Mouse (Mus musculus): ENCODE results near the gene Carm1. TPM values are rescaled to one million over a fixed set of nuclear protein-coding genes. Genes with fewer than 3 reads are reported as not detected.
A peak's percentile ranks its signal among the peaks of the same experiment; 100 is the strongest.

The Carm1 gene
- polyA plus RNA-seq, 1 experiment from 2014 or later, result 54.9 TPM

GRCm38 (mm10) chr9:21576286-21576685 lies 29.6 kb downstream of the Carm1 start:
- ATAC-seq (replicated peaks; ENCODE audit: low FRiP score), result no peak
- no peak overlapping the region for H3K9ac ChIP-seq (ENCODE audit: low read depth, low read length)
- H3K9me3 ChIP-seq (ENCODE audit: control insufficient read depth, low read length), result no peaks in the 10 kb centered on the region
- peaks cover 53% of the 10 kb centered on the region for H3K36me3 ChIP-seq (ENCODE audit: control insufficient read depth, insufficient read depth, low read length)
- H3K4me1 ChIP-seq (replicated peaks; ENCODE audit: control insufficient read depth, insufficient read depth, low read length), result no peaks in the 10 kb centered on the region
- H3K27me3 ChIP-seq (replicated peaks; ENCODE audit: control insufficient read depth, insufficient read depth, low read length), result no peaks in the 10 kb centered on the region
- no peak overlapping the region for H3K4me3 ChIP-seq (ENCODE audit: low read depth, low read length)
- no peak overlapping the region for H3K27ac ChIP-seq (ENCODE audit: low read depth, low read length)
- no peak overlapping the region for H3K4me2 ChIP-seq
- DNase-seq (ENCODE audit: low spot score), result no peak
- 92% methylated on average over 1 of the region's 1 CpGs for WGBS

GRCm38 (mm10) chr9:21578226-21578625 lies 31.5 kb downstream of the Carm1 start:
- Histone ChIP-seq H3K9me3 (ENCODE audit: control insufficient read depth, low read length) (no peaks in the 10 kb centered on the region), H3K4me3 (ENCODE audit: low read depth, low read length) (no peak overlapping the region), H3K36me3 (ENCODE audit: control insufficient read depth, insufficient read depth, low read length) (peaks cover 60% of the 10 kb centered on the region), H3K4me1 (replicated peaks; ENCODE audit: control insufficient read depth, insufficient read depth, low read length) (no peaks in the 10 kb centered on the region), H3K4me2 (no peak overlapping the region), H3K27me3 (replicated peaks; ENCODE audit: control insufficient read depth, insufficient read depth, low read length) (no peaks in the 10 kb centered on the region), H3K9ac (ENCODE audit: low read depth, low read length) (no peak overlapping the region), H3K27ac (ENCODE audit: low read depth, low read length) (no peak overlapping the region)
- no peak for ATAC-seq (replicated peaks; ENCODE audit: low FRiP score)
- WGBS, result 77% methylated on average over 3 of the region's 3 CpGs
- DNase-seq (ENCODE audit: low spot score), result no peak

- H3K36me3 ChIP-seq (ENCODE audit: control insufficient read depth, insufficient read depth, low read length), result peaks cover 73% of the 10 kb centered on the region
- no peak for DNase-seq (ENCODE audit: low spot score)
- WGBS, result 80% methylated on average over 1 of the region's 1 CpGs
- no peaks in the 10 kb centered on the region for H3K27me3 ChIP-seq (replicated peaks; ENCODE audit: control insufficient read depth, insufficient read depth, low read length)
- no peak overlapping the region for H3K4me2 ChIP-seq
- H3K27ac ChIP-seq (ENCODE audit: low read depth, low read length), result no peak overlapping the region
- no peaks in the 10 kb centered on the region for H3K9me3 ChIP-seq (ENCODE audit: control insufficient read depth, low read length)
- H3K4me3 ChIP-seq (ENCODE audit: low read depth, low read length), result no peak overlapping the region
- no peaks in the 10 kb centered on the region for H3K4me1 ChIP-seq (replicated peaks; ENCODE audit: control insufficient read depth, insufficient read depth, low read length)
- ATAC-seq (replicated peaks; ENCODE audit: low FRiP score), result no peak
- H3K9ac ChIP-seq (ENCODE audit: low read depth, low read length), result no peak overlapping the region
These were observed 38.7 kb downstream of the Carm1 start for GRCm38 (mm10) chr9:21585401-21585800.

GRCm38 (mm10) chr9:21587678-21588349 lies 41.1 kb downstream of the Carm1 start:
- peaks cover 59% of the 10 kb centered on the region for H3K36me3 ChIP-seq (ENCODE audit: control insufficient read depth, insufficient read depth, low read length)

GRCm38 (mm10) chr9:21588350-21588749 lies 41.7 kb downstream of the Carm1 start:
- Histone ChIP-seq H3K4me1 (replicated peaks; ENCODE audit: control insufficient read depth, insufficient read depth, low read length) (peaks cover 5% of the 10 kb centered on the region; the same call in 1 of the 2 replicates), H3K27ac (ENCODE audit: low read depth, low read length) (no peak overlapping the region), H3K9ac (ENCODE audit: low read depth, low read length) (no peak overlapping the region), H3K4me2 (no peak overlapping the region), H3K9me3 (ENCODE audit: control insufficient read depth, low read length) (no peaks in the 10 kb centered on the region), H3K36me3 (ENCODE audit: control insufficient read depth, insufficient read depth, low read length) (peaks cover 54% of the 10 kb centered on the region), H3K4me3 (ENCODE audit: low read depth, low read length) (no peak overlapping the region), H3K27me3 (replicated peaks; ENCODE audit: control insufficient read depth, insufficient read depth, low read length) (no peaks in the 10 kb centered on the region)
- ATAC-seq (replicated peaks; ENCODE audit: low FRiP score) (no peak), DNase-seq (ENCODE audit: low spot score) (no peak)
- 88% methylated on average over 8 of the region's 8 CpGs for whole genome bisulfite sequencing

More at GRCm38 (mm10) chr9:21587678-21588349, 41.1 kb downstream of the Carm1 start:
- no peak overlapping the region for H3K27ac ChIP-seq (ENCODE audit: low read depth, low read length)
- H3K9ac ChIP-seq (ENCODE audit: low read depth, low read length), result no peak overlapping the region
- ATAC-seq (replicated peaks; ENCODE audit: low FRiP score) (no peak), DNase-seq (ENCODE audit: low spot score) (no peak)
- H3K4me3 ChIP-seq (ENCODE audit: low read depth, low read length), result no peak overlapping the region
- peaks cover 5% of the 10 kb centered on the region; the same call in 1 of the 2 replicates for H3K4me1 ChIP-seq (replicated peaks; ENCODE audit: control insufficient read depth, insufficient read depth, low read length)
- no peaks in the 10 kb centered on the region for H3K9me3 ChIP-seq (ENCODE audit: control insufficient read depth, low read length)
- 88% methylated on average over 23 of the region's 23 CpGs for WGBS
- H3K4me2 ChIP-seq, result no peak overlapping the region
- no peaks in the 10 kb centered on the region for H3K27me3 ChIP-seq (replicated peaks; ENCODE audit: control insufficient read depth, insufficient read depth, low read length)

- no peaks in the 10 kb centered on the region for H3K9me3 ChIP-seq (ENCODE audit: control insufficient read depth, low read length)
- H3K27me3 ChIP-seq (replicated peaks; ENCODE audit: control insufficient read depth, insufficient read depth, low read length), result no peaks in the 10 kb centered on the region
- H3K4me1 ChIP-seq (replicated peaks; ENCODE audit: control insufficient read depth, insufficient read depth, low read length), result peaks cover 16% of the 10 kb centered on the region
- H3K9ac ChIP-seq (ENCODE audit: low read depth, low read length), result no peak overlapping the region
- H3K4me2 ChIP-seq, result no peak overlapping the region
- no peak for DNase-seq (ENCODE audit: low spot score)
- 96% methylated on average over 5 of the region's 5 CpGs for WGBS
- no peak overlapping the region for H3K27ac ChIP-seq (ENCODE audit: low read depth, low read length)
- H3K36me3 ChIP-seq (ENCODE audit: control insufficient read depth, insufficient read depth, low read length), result peaks cover 47% of the 10 kb centered on the region
- ATAC-seq (replicated peaks; ENCODE audit: low FRiP score), result no peak
- H3K4me3 ChIP-seq (ENCODE audit: low read depth, low read length), result no peak overlapping the region
These were observed 42.8 kb downstream of the Carm1 start for GRCm38 (mm10) chr9:21589538-21589937.

GRCm38 (mm10) chr9:21591127-21591830 lies 44.6 kb downstream of the Carm1 start:
- Histone ChIP-seq H3K4me2 (peak overlapping the region; percentile 2; the same call in 1 of the 2 replicates), H3K4me3 (ENCODE audit: low read depth, low read length) (no peak overlapping the region; the same call in 1 of the 2 replicates), H3K36me3 (ENCODE audit: control insufficient read depth, insufficient read depth, low read length) (peaks cover 40% of the 10 kb centered on the region), H3K9me3 (ENCODE audit: control insufficient read depth, low read length) (no peaks in the 10 kb centered on the region), H3K27ac (ENCODE audit: low read depth, low read length) (no peak overlapping the region), H3K4me1 (replicated peaks; ENCODE audit: control insufficient read depth, insufficient read depth, low read length) (peaks cover 16% of the 10 kb centered on the region), H3K9ac (ENCODE audit: low read depth, low read length) (no peak overlapping the region), H3K27me3 (replicated peaks; ENCODE audit: control insufficient read depth, insufficient read depth, low read length) (no peaks in the 10 kb centered on the region)
- DNase-seq (ENCODE audit: low spot score), result no peak
- no peak for ATAC-seq (replicated peaks; ENCODE audit: low FRiP score)
- WGBS, result 84% methylated on average over 6 of the region's 6 CpGs

GRCm38 (mm10) chr9:21591831-21592702 lies 45.4 kb downstream of the Carm1 start:
- peak overlapping the region; percentile 1 for H3K27ac ChIP-seq (ENCODE audit: low read depth, low read length)
- peaks cover 16% of the 10 kb centered on the region for H3K4me1 ChIP-seq (replicated peaks; ENCODE audit: control insufficient read depth, insufficient read depth, low read length)
- ATAC-seq (replicated peaks; ENCODE audit: low FRiP score) (peak; percentile 62), DNase-seq (ENCODE audit: low spot score) (no peak)
- H3K9me3 ChIP-seq (ENCODE audit: control insufficient read depth, low read length), result no peaks in the 10 kb centered on the region
- peak overlapping the region; percentile 93 for H3K9ac ChIP-seq (ENCODE audit: low read depth, low read length)
- no peaks in the 10 kb centered on the region for H3K27me3 ChIP-seq (replicated peaks; ENCODE audit: control insufficient read depth, insufficient read depth, low read length)
- 17% methylated on average over 17 of the region's 17 CpGs for WGBS
- H3K4me3 ChIP-seq (ENCODE audit: low read depth, low read length), result peak overlapping the region; percentile 97
- H3K4me2 ChIP-seq, result peak overlapping the region; percentile 98
- peaks cover 32% of the 10 kb centered on the region for H3K36me3 ChIP-seq (ENCODE audit: control insufficient read depth, insufficient read depth, low read length)
